Mouse (Mus musculus): ENCODE results near the gene Eml6.

- TF ChIP-seq POLR2A (IDR thresholded peaks at IDR 0.05; ENCODE audit: extremely low read depth, insufficient read depth, low read length) = no peak
- TF ChIP-seq CTCF (IDR thresholded peaks at IDR 0.05; ENCODE audit: low read depth, low read length) = no peak
Observed at GRCm38 (mm10) chr11:29725167-29725566, 300.7 kb downstream of the Eml6 start.
